Mouse (Mus musculus) layer of hippocampus, postnatal 14 days (tissue): Measurements from ENCODE around the gene Olfr12. TPM values are rescaled to one million over a fixed set of nuclear protein-coding genes. Genes with fewer than 3 reads are reported as not detected.

Experiments
- DNase-seq, 2 experiments: peaks; one replicate each; pipeline ENCODE4 v3.0.0; 2021 to 2022; ENCODE audit warnings: low spot score in 2 of 2, mixed read lengths in 1 of 2
- total RNA-seq, 2 experiments: library from RNA; stranded (reverse); gene quantifications; 2 replicates each; pipeline ENCODE4 v1.2.3; 2021

Olfr12 gene
- total RNA-seq, 2 experiments from 2014 or later: 0.07 TPM; not detected in 1

DNA sequence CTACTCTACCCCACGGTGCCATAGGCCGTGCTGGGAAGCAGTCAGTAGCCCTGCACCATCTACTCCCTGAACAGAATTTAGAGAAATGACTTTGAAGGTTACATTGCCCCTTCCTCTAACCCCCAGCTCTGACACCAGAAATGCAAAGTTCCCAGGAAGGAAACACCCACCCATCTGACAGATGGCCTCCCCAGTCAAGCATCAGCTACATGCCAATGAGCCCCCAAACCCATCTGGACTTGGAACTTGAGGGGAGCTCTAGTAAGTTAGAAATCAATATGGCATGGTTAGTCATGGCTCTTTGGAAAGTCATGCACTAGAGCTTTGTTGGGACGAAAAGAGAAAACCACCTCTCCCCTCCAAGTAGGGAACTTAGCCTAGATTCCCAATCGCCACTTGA, 21.1 kb downstream of the Olfr12 start:
- DNase-seq: peak in 1 of 2 experiments; percentile 40

GRCm38 (mm10) chr1:92640393-92640792, 22.8 kb downstream of the Olfr12 start:
- no peak for DNase-seq

- peak; percentile 90 to 92 for DNase-seq
Measured at GRCm38 (mm10) chr1:92641514-92642272, 24.1 kb downstream of the Olfr12 start, which contains the start of gene Cops9. TSS of gene Cops9 (minus strand) at chr1:92641985.

DNA sequence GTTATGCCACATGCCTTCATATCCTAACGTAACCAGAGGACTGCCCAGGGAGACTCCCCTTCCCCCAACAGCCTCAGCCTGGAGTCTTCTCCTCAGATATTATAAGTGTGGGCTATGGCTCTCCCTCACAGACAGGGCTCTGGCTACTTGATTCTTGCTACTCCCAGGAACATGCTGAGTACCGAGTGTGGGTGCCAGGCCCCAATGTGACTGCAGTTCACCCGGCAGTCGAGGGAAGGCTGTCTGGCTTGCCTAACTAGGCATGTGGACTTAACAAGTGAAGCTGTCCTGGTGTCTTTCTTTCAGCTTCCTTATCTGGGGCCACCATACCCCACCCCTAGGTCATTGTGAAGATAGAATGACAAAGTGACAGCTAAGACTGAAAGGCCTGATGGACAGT, 26.1 kb downstream of the Olfr12 start:
- DNase-seq: no peak

DNA sequence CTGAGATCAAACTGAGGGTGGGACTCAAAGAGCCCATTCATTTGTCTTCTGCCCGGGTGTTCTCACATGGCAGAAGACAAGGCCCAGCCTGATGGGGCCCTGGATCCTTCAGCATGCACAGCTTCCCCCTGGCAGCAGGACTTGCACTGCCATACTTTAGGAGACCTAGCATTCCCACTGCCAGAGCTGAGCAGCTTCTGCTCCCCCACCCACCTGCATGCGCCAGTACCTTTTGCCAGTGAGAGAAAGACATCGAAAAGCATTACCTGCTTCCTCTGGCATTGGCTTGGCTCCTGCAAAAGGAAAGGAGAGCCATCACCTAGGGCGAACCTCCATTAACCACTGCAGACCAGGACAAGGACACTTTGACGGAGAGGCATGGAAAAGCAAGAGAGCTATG, 27.3 kb downstream of the Olfr12 start:
- DNase-seq: no peak

- no peak for DNase-seq
Measured at GRCm38 (mm10) chr1:92646111-92646510, 28.5 kb downstream of the Olfr12 start.

- no peak for DNase-seq
Measured at GRCm38 (mm10) chr1:92646601-92647000, 29.0 kb downstream of the Olfr12 start.

- DNase-seq: no peak
Measured at GRCm38 (mm10) chr1:92647026-92647425, 29.4 kb downstream of the Olfr12 start.

- peak; percentile 82 for DNase-seq
Measured at GRCm38 (mm10) chr1:92647752-92648151, 30.2 kb downstream of the Olfr12 start.

- DNase-seq: no peak
Measured at GRCm38 (mm10) chr1:92648197-92648596, 30.6 kb downstream of the Olfr12 start.

- peak; percentile 72 to 84 for DNase-seq
Measured at GRCm38 (mm10) chr1:92648673-92649072, 31.1 kb downstream of the Olfr12 start, which contains the start of gene Otos. TSS of gene Otos (minus strand) at chr1:92648841.

DNA sequence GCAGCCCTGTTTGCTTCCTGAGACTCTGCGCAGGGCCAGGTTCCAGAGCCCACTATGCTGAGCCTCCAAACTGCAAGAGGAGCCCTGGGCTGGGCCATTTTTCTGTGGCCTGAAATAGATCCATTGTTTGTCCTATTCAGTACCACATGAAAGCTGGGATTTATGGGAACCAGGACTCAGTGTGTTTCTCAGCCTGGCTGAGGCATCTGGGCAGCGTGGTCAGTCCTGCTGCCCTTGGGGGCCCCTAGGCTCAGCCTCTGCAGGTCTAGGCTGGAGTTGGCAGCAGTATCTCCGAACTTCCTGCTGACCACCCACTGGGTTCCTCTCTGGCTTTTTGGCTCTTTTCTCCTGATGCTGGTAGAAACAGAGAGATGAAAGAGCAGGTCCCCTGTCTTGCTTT, 33.9 kb downstream of the Olfr12 start:
- no peak for DNase-seq

GRCm38 (mm10) chr1:92653179-92653578, 35.6 kb downstream of the Olfr12 start:
- DNase-seq: no peak

DNA sequence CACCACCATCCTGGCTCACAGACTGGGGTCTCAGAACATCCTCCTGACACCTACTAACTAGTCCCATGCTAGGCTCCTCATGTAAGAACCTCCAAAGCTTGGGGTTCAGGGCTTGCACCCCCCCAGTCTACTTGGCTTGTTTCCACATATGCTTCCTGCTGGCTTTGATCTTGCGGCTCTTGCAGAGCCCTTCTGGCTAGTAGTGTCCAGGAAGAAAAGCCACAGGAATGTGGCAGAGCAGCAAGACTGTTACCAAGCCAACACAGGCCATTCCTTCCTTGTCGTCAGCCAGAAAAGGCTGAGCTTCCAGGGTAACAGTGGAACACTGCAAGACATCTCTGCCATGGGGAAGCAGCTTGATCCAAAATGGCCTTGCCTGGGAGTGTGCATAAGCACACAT, 37.1 kb downstream of the Olfr12 start:
- DNase-seq: no peak

GRCm38 (mm10) chr1:92657025-92657820, 39.6 kb downstream of the Olfr12 start:
- DNase-seq: no peak

- DNase-seq: no peak
Measured at GRCm38 (mm10) chr1:92659392-92659791, 41.8 kb downstream of the Olfr12 start.

DNA sequence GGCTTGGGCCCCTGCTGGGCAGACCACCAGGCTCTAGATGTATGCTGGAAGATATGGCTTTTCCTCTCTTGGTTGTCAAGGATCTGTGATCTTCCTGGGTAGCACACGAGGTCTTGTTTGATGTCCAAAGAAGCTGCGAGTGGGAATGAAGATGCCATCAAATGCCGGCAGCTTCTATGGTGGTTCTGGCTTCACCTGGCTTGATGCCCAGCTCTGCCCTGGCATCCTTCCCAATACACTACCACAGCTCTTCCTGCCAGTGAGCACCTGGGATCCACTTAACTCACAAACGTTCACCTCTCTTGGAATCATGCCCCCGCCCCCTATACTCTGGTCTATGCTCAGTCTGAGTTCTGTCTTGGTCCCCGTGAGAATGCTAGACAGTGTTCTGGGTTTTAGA, 49.5 kb downstream of the Olfr12 start:
- DNase-seq: no peak

DNA sequence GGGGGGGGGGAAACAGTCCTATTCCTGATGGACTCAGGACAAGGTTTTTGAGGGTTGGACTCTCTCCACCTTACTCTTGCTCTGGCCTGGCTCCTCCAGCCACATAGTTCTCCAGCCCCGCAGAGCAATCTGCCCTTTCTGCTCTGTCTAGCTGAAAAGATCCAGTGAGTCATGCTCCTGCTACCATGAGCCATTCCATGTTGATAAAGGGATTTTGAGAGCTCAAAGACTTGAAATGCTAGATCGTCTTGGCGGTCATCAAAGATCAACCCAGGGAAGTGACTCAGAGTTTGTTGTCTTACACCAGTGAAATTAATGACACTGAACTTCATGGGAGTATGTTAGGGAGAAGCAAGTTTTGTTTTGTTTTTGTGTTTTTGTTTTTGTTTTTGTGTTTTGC, 51.8 kb downstream of the Olfr12 start:
- no peak for DNase-seq

DNA sequence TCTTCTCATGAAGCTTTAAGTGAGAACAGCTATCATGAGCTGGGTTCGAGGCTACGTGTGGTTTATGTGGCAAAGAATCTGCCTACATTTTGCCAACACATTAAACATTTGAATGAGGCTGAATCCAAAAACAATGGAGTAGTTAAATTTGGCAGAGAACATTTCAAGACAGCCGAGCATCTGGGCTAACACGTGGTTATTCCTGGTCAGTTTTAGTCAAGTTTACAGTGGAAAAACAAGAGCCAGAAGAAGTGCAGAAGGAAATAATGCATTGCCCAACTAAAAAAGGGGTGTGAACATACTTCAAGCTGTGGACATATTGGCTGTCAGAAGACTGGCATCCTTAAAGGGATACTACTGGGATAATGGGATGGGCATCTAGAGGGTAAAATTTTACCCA, 53.7 kb downstream of the Olfr12 start:
- no peak for DNase-seq
